Mouse (Mus musculus) lung, postnatal 0 days (tissue): ENCODE results near the gene Rpl13a.

Source experiments
- CTCF ChIP-seq: IDR thresholded peaks from 2 replicates; pipeline ENCODE4 v1.5.1; 2016; ENCODE audit warnings: antibody characterized with exemption, mild to moderate bottlenecking
- EP300 ChIP-seq: IDR thresholded peaks from 2 replicates; pipeline ENCODE4 v1.6.1; 2016; ENCODE audit warnings: antibody characterized with exemption, mild to moderate bottlenecking, control low read depth

DNA sequence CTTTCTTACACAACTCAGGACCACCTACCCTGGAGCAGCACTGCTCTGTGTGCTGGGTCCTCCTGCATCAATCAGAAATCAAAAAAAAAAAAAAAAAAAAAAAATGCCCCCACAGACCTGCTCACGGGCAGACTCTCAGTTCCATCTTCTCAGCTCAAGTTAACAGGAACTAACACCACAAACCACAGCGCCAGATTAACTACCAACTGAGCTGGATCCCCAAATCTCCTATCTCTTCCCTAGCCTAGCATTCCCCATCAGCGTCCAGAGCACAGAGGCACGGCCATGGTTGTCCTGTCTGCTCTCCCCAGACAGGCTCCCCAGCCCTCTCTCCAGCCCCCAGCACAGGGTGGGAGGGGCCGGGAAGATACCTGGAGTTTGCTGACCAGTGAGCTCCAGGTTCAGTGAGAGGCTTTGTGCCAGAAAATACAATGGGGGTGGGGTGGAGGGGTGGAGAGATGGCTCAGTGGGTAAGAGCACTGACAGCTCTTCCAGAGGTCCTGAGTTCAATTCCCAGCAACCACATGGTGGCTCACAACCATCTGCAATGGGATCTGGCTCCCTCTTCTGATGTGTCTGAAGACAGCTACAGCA is 21.4 kb downstream of the Rpl13a start:
- TF ChIP-seq CTCF (no peak), EP300 (no peak)
